Mouse (Mus musculus) stomach, embryonic 16.5 days (tissue): ENCODE data around the gene Lancl2. TPM values are rescaled to one million over a fixed set of nuclear protein-coding genes. Genes with fewer than 3 reads are reported as not detected.

Experiments used
- ATAC-seq: fragments of 200-750 bp; cut with Nextera tagmentation; 2 replicates; pipeline ENCODE4 v1.8.0; 2017; ENCODE audit warnings: moderate number of reproducible peaks, moderate TSS enrichment; ENCODE audit not compliant: insufficient read depth, low FRiP score
- H3K27ac ChIP-seq: fragments of 300-500 bp; sonication (generic); 2 replicates; pipeline ENCODE4 v1.5.1; 2014; ENCODE audit warnings: low read length
- H3K27me3 ChIP-seq: fragments of 300-500 bp; sonication (generic); 2 replicates; pipeline ENCODE4 v1.6.1; 2014; ENCODE audit warnings: low read length, control low read depth, mixed read lengths; ENCODE audit not compliant: control insufficient read depth, insufficient read depth
- H3K36me3 ChIP-seq: fragments of 300-500 bp; sonication (generic); 2 replicates; pipeline ENCODE4 v1.6.1; 2014; ENCODE audit warnings: low read length; ENCODE audit not compliant: control insufficient read depth, insufficient read depth
- H3K4me1 ChIP-seq: fragments of 300-500 bp; sonication (generic); 2 replicates; pipeline ENCODE4 v1.6.1; 2014; ENCODE audit warnings: low read length, control low read depth, mixed read lengths; ENCODE audit not compliant: control insufficient read depth, insufficient read depth
- H3K4me2 ChIP-seq: fragments of 300-500 bp; sonication (generic); 2 replicates; pipeline ENCODE4 v1.6.1; 2014; ENCODE audit warnings: low read depth, low read length, mixed read lengths
- H3K4me3 ChIP-seq: fragments of 300-500 bp; sonication (generic); replicated peaks from 2 replicates; pipeline ENCODE4 v1.5.1; 2014; ENCODE audit warnings: mild to moderate bottlenecking, low read length
- H3K9ac ChIP-seq: fragments of 300-500 bp; sonication (generic); 2 replicates; pipeline ENCODE4 v1.6.1; 2014; ENCODE audit warnings: low read length
- H3K9me3 ChIP-seq: fragments of 300-500 bp; sonication (generic); replicated peaks from 2 replicates; pipeline ENCODE4 v1.6.1; 2016; ENCODE audit warnings: low read length, control low read depth; ENCODE audit not compliant: control insufficient read depth
- WGBS: fragments of 180-500 bp; shearing (Covaris S2); extraction: QIAGEN DNeasy Blood & Tissue Kit; methylation state at CpG from one replicate; pipeline ENCODE4 v1.1.7; 2014; 5-methylcytosine and 5-hydroxymethylcytosine counted together
- polyA plus RNA-seq: library from polyadenylated mRNA; unstranded; fragments of >200 nt; fragmentation: Nextera tagmentation; extraction: Ambion mirVana; gene quantifications from 2 replicates; pipeline ENCODE4 v1.2.1, GENCODE M21; 2015

The Lancl2 gene
- polyA plus RNA-seq: 20.4 and 21.8 TPM in 2 replicates

DNA sequence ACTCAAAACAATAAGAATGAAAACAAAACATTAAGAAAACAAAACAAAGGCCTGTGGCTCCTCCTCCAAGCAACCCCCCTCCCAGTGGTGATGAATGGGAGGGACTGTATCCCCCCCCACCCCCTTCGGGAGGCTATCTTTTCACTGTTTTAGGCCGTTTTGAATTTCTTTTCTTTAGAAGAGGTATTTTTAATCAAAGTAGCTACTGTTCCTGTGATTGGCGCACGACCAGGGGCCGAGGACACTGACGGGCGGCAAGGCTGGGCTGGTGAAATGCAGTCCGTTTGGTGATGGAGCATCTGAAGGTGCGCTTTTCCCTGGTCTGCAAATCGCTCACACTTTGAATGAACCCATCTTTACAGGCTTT, at the start of gene Lancl2:
Lancl2 (plus strand) TSS at position 165 of the 367 bp plus-strand sequence.
- Histone ChIP-seq H3K9me3 (no peaks in the 10 kb centered on the region), H3K36me3 (no peaks in the 10 kb centered on the region), H3K9ac (peak within 1 kb of the TSS; percentile 89), H3K4me3 (peak within 1 kb of the TSS; percentile 95), H3K27me3 (no peaks in the 10 kb centered on the region), H3K4me2 (peak within 1 kb of the TSS; percentile 66), H3K27ac (peak within 1 kb of the TSS; percentile 98), H3K4me1 (peaks cover 7% of the 10 kb centered on the region)
- under 1% methylated on average over 10 of the region's 10 CpGs for WGBS
- ATAC-seq: peak; percentile 2; the same call in 1 of the 2 replicates

DNA sequence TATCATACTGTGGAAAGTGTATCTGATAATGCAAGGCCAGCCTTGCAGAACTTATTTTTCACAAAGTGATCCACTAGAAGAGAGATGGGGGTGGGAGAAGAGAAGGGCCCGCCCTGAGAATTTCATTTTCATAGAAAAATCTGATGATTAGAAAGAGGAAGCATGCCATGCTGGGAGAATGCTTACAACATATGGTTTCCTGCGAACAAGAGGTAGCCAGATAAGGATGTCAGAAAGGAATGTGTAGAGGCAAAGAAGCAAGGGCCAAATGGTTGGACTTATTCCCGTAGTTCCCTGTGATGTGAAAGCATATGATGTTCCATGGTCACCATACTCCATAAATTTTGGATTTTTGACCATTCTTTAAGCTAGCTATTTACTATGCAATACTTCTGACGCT, 41.0 kb upstream of the Lancl2 start:
- ATAC-seq: no peak
- H3K9me3 ChIP-seq: no peaks in the 10 kb centered on the region
- 67% methylated on average over 4 of the region's 4 CpGs for WGBS

DNA sequence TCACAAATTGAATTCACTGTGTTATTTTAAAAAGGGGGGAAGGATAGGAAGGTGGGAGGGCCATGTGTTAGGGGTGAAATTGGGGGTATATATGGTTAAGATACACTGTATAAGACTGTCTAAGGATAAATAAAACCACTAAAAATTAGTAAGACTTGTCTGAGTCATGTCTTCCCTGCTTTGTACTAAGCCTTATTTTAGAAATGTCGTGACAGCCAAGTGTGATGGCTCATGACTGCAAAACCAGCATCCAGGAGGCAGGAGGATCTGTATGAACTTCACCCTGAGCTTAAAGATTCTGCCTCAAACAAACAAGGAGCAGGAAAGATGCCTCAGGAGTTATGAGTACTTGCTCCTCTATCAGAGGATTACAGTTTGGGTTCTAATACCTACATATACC, 18.2 kb upstream of the Lancl2 start:
- H3K4me1 ChIP-seq: no peaks in the 10 kb centered on the region
- H3K27ac ChIP-seq: no peak overlapping the region
- no peak overlapping the region for H3K9ac ChIP-seq
- ATAC-seq: no peak
- H3K9me3 ChIP-seq: no peaks in the 10 kb centered on the region
- H3K27me3 ChIP-seq: no peaks in the 10 kb centered on the region
- no peak overlapping the region for H3K4me2 ChIP-seq
- no peak overlapping the region for H3K4me3 ChIP-seq
- 89% methylated on average over 1 of the region's 1 CpGs for WGBS
- H3K36me3 ChIP-seq: 0 out of 2 replicates have a peak, but pooled peaks cover 8% of the 10 kb centered on the region

More for the DNA sequence above, 41.0 kb upstream of the Lancl2 start:
- H3K36me3 ChIP-seq: no peaks in the 10 kb centered on the region
- no peak overlapping the region for H3K4me2 ChIP-seq
- no peak overlapping the region for H3K4me3 ChIP-seq
- H3K27ac ChIP-seq: no peak overlapping the region
- H3K27me3 ChIP-seq: no peaks in the 10 kb centered on the region
- H3K4me1 ChIP-seq: no peaks in the 10 kb centered on the region
- no peak overlapping the region for H3K9ac ChIP-seq

DNA sequence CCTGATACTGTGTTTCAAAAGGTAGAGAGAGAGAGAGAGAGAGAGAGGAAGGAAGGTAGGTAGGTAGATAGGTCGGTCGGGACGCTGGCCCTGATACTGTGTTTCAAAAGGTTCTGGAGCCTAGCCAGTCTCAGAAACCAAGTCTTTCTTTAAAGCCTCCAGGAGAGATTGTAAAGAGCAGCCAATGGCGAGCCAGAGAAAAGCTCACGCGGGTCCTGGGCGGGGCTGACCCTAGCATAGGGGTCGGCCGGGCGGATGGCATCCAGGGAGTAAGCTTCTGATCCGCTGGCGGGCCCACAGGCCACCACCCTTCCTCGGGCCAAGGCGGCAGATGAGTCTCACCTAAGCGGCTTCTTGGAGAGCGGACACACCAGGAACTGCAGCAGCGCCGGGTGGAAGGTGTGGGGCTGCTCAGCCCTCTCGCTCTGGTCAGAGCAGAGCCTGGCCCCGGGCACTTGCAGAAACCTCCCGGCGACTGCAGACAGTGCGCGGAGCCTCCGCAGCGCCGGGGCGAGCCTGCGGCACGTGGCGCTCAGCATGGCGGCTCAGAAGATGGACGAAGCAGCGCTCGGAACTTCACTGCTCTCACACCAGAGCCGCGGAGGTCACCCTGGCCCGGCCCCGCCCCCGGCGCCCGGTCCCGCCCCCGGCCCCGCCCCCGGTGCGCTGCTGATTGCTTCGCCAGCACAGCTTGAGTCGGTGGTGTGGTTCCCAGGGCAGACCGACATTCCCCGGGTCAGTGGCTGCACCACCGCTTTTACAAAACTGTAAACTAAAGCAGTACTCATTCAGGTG, 10.7 kb upstream of the Lancl2 start, which contains the start of gene Pyurf:
Pyurf (minus strand) TSS at position 612 of the 795 bp plus-strand sequence.
- H3K4me2 ChIP-seq: peak within 1 kb of the TSS; percentile 66
- peak within 1 kb of the TSS; percentile 95 for H3K27ac ChIP-seq
- peak within 1 kb of the TSS; percentile 76 for H3K4me3 ChIP-seq
- WGBS: 1% methylated on average over 52 of the region's 52 CpGs
- no peaks in the 10 kb centered on the region for H3K9me3 ChIP-seq
- H3K9ac ChIP-seq: peak within 1 kb of the TSS; percentile 85
- H3K4me1 ChIP-seq: 0 out of 2 replicates have a peak, but pooled peaks cover 5% of the 10 kb centered on the region
- ATAC-seq: peak; percentile 98
- H3K36me3 ChIP-seq: peaks cover 5% of the 10 kb centered on the region; the same call in 1 of the 2 replicates
- no peaks in the 10 kb centered on the region for H3K27me3 ChIP-seq

DNA sequence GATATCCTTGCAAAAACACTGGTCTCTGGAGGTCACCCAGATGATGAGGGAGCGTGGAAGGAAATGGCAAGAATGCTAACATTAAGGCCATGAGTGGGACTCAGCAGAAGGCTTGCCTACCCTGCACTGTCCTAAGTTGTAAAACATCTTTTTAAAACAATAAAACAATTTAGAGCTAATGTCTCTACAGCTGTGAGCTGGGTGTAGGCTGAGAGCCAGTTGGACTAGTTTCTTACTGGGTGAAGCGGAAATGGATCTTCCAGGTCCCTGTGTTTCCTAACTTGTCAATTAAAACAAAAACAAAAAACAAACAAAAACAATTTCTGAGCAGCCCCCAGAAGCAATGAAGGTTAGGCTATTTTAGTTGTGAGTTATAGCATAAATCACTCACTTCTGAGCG, 9.2 kb upstream of the Lancl2 start:
- H3K4me3 ChIP-seq: no peak overlapping the region
- WGBS: 82% methylated on average over 3 of the region's 3 CpGs
- H3K4me2 ChIP-seq: no peak overlapping the region
- H3K9ac ChIP-seq: no peak overlapping the region
- H3K36me3 ChIP-seq: peaks cover 5% of the 10 kb centered on the region; the same call in 1 of the 2 replicates
- H3K27me3 ChIP-seq: no peaks in the 10 kb centered on the region
- no peaks in the 10 kb centered on the region for H3K9me3 ChIP-seq
- ATAC-seq: no peak
- no peak overlapping the region for H3K27ac ChIP-seq
- 0 out of 2 replicates have a peak, but pooled peaks cover 5% of the 10 kb centered on the region for H3K4me1 ChIP-seq

DNA sequence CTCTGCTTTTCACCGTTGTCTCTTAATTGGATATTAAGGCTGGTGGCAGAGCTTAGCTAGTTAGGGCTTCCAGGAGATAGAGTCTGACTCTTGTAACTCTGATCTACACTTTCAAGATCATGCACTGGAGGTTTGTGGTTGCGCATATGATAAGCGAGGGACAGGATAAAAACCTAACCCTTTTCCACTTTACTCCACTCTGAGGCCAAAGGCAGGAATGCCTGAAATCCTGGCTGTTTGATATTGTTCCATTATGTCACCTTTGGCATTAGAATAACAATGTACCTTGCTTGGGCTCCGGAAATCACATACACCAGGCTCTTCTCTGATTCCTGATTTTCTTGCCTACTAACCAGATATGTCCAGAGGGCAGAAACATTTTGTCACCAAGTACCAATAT, 654 bp upstream of the Lancl2 start:
- H3K9ac ChIP-seq: no peak overlapping the region
- no peak overlapping the region; the same call in 1 of the 2 replicates for H3K4me2 ChIP-seq
- no peak overlapping the region; the same call in 1 of the 2 replicates for H3K4me3 ChIP-seq
- no peaks in the 10 kb centered on the region for H3K9me3 ChIP-seq
- no peak overlapping the region for H3K27ac ChIP-seq
- H3K36me3 ChIP-seq: no peaks in the 10 kb centered on the region
- WGBS: 71% methylated on average over 4 of the region's 4 CpGs
- H3K4me1 ChIP-seq: peaks cover 7% of the 10 kb centered on the region
- ATAC-seq: no peak
- no peaks in the 10 kb centered on the region for H3K27me3 ChIP-seq

DNA sequence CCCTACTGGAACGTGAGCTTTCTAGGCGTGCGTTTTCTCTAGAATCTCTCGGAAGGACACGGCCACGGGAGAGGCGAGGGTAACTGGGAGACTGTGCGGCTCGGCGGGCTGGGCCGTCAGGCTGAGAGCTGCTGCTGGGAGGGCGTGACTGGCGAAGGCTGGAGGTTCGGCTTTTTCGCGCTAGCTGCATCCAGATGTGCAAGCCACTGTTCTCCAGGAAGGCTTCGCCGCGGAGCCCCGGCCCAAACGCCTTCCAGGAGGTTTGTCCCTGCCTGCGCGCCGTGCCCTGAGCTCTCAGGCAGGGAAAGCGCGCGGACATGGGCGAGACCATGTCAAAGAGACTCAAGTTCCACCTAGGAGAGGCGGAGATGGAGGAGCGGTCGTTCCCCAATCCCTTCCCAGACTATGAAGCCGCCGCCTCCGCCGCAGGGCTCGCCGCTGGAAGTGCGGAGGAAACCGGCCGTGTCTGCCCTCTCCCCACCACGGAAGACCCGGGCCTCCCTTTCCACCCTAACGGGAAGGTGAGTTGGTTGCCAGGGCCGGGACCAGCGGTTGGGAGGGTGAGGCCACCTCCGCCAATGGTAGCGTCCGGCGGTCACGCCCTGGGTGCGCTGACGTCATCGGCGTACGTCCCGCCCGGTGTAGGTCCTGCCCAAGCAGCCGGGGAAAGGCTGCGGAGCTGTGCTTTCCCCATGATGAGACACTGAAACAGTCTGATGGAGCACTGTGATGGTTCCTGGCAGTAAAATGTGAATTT, 581 bp downstream of the Lancl2 start:
- Histone ChIP-seq H3K9me3 (no peaks in the 10 kb centered on the region), H3K36me3 (no peaks in the 10 kb centered on the region), H3K4me2 (peak overlapping the region; percentile 66), H3K4me1 (peaks cover 7% of the 10 kb centered on the region), H3K27me3 (no peaks in the 10 kb centered on the region), H3K4me3 (peak overlapping the region; percentile 95), H3K9ac (peak overlapping the region; percentile 89), H3K27ac (peak overlapping the region; percentile 98)
- under 1% methylated on average over 59 of the region's 59 CpGs for WGBS
- peak; percentile 99 for ATAC-seq

DNA sequence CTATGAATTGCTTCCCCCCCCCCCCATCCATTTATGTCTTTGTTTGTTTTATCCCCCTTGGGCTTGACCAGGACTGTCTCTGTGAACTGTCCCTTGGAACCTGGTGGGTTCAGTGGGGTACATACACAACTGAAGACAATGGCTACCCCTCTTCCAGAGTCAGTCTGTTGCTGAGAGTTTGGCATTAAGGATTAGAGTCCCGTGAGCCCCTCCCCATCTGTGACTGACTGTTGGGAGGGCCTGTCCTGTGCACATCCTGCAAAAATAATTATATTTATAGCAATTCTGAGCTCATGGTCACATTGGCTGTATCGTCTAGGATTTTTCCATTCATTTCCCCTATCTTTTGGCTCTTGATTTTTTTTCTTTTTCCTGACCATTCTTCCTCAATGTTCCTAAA, 1.4 kb downstream of the Lancl2 start:
- Histone ChIP-seq H3K9me3 (no peaks in the 10 kb centered on the region), H3K4me3 (peak overlapping the region; percentile 95), H3K36me3 (no peaks in the 10 kb centered on the region), H3K4me1 (peaks cover 7% of the 10 kb centered on the region), H3K9ac (peak overlapping the region; percentile 89), H3K4me2 (peak overlapping the region; percentile 66), H3K27me3 (no peaks in the 10 kb centered on the region), H3K27ac (peak overlapping the region; percentile 98; the same call in 1 of the 2 replicates)
- 11% methylated on average over 2 of the region's 2 CpGs for WGBS
- no peak for ATAC-seq

DNA sequence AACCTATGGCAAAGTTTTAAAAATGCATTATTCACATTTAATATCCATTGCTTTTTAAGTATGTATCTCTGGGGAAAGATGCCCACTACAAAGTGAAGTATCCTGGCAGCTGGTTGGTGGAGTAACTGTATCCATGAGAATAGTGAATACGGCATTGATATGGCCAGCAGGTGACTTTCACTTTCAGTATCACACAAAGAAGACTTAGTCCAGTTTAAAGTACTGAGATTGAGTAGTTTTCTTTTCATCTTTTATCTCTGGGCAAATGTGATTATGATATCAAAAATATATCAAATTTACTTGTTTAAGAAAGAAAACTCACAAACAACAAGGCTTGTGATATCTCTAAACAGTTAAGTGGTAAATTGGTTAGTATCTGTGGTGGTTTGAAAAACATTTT, 4.4 kb downstream of the Lancl2 start:
- no peak overlapping the region for H3K4me2 ChIP-seq
- peaks cover 10% of the 10 kb centered on the region for H3K4me1 ChIP-seq
- no peak overlapping the region for H3K27ac ChIP-seq
- ATAC-seq: no peak
- H3K9ac ChIP-seq: no peak overlapping the region
- no peaks in the 10 kb centered on the region for H3K36me3 ChIP-seq
- no peak overlapping the region for H3K4me3 ChIP-seq
- no peaks in the 10 kb centered on the region for H3K27me3 ChIP-seq
- no peaks in the 10 kb centered on the region for H3K9me3 ChIP-seq
- 90% methylated on average over 1 of the region's 1 CpGs for WGBS
